Mouse (Mus musculus): Measurements from ENCODE around the gene Slc22a21. TPM values are rescaled to one million over a fixed set of nuclear protein-coding genes. Genes with fewer than 3 reads are reported as not detected.

Slc22a21 gene
- total and polyA plus RNA-seq, 3 experiments: not detected

GRCm38 (mm10) chr11:53904534-53904925, 75.6 kb downstream of the Slc22a21 start:
- H3K9ac ChIP-seq (ENCODE audit: insufficient read depth, low read depth): no peak overlapping the region
- H3K4me3 ChIP-seq (replicated peaks in 1 of 3; ENCODE audit: low read depth in 2 of 3, low read length in 2 of 3, poor library complexity in 1 of 3): no peak overlapping the region
- H3K27me3 ChIP-seq (replicated peaks): no peaks in the 10 kb centered on the region
- in situ Hi-C loops (cut with MboI; ENCODE audit: low pct_ligation_motif_present, low pct_unique_long_range_greater_than_20kb, low sequenced_read_pairs) (no loop called here), dilution Hi-C loops (cut with MboI; ENCODE audit: extremely low pct_ligation_motif_present, extremely low pct_unique_long_range_greater_than_20kb, low sequenced_read_pairs) (no loop called here)
- peaks cover 5% of the 10 kb centered on the region in 2 experiments; a peak in 1 of 4 replicates for H3K4me1 ChIP-seq (ENCODE audit: control insufficient read depth in 1 of 2, insufficient read depth in 2 of 2)
- H3K79me2 ChIP-seq (replicated peaks; ENCODE audit: control insufficient read depth, extremely low read depth, insufficient read depth, poor library complexity, severe bottlenecking): no peaks in the 10 kb centered on the region
- H3K36me3 ChIP-seq (replicated peaks in 1 of 2; ENCODE audit: control insufficient read depth in 1 of 2, insufficient read depth in 1 of 2, low read length in 1 of 2): no peaks in the 10 kb centered on the region
- no peak overlapping the region for H3K27ac ChIP-seq (ENCODE audit: insufficient read depth, low read depth)
- H3K4me2 ChIP-seq (ENCODE audit: insufficient read depth, low read depth, poor library complexity, severe bottlenecking): no peak overlapping the region
- no peak for DNase-seq (ENCODE audit: extremely low read depth)
- TF ChIP-seq CHD2 (IDR thresholded peaks at IDR 0.05; ENCODE audit: low read length) (no peak), MYC (IDR thresholded peaks at IDR 0.05; ENCODE audit: low read depth, low read length) (no peak), MAX (IDR thresholded peaks at IDR 0.05; ENCODE audit: low read length) (no peak)
- H3K9me3 ChIP-seq (replicated peaks; ENCODE audit: low read length): no peaks in the 10 kb centered on the region

GRCm38 (mm10) chr11:53903781-53904533, 76.2 kb downstream of the Slc22a21 start:
- no peaks in the 10 kb centered on the region for H3K79me2 ChIP-seq (replicated peaks; ENCODE audit: control insufficient read depth, extremely low read depth, insufficient read depth, poor library complexity, severe bottlenecking)
- dilution Hi-C loops (cut with MboI; ENCODE audit: extremely low pct_ligation_motif_present, extremely low pct_unique_long_range_greater_than_20kb, low sequenced_read_pairs): no loop called here
- in situ Hi-C loops (cut with MboI; ENCODE audit: low pct_ligation_motif_present, low pct_unique_long_range_greater_than_20kb, low sequenced_read_pairs): no loop called here
- H3K27ac ChIP-seq (ENCODE audit: insufficient read depth, low read depth): no peak overlapping the region
- no peaks in the 10 kb centered on the region for H3K36me3 ChIP-seq (replicated peaks in 1 of 2; ENCODE audit: control insufficient read depth in 1 of 2, insufficient read depth in 1 of 2, low read length in 1 of 2)
- no peak for DNase-seq (ENCODE audit: extremely low read depth)
- no peak overlapping the region for H3K9ac ChIP-seq (ENCODE audit: insufficient read depth, low read depth)
- no peak overlapping the region for H3K4me3 ChIP-seq (replicated peaks in 1 of 3; ENCODE audit: low read depth in 2 of 3, low read length in 2 of 3, poor library complexity in 1 of 3)
- no peak overlapping the region for H3K4me2 ChIP-seq (ENCODE audit: insufficient read depth, low read depth, poor library complexity, severe bottlenecking)
- H3K27me3 ChIP-seq (replicated peaks): no peaks in the 10 kb centered on the region
- TF ChIP-seq KAT2A (IDR thresholded peaks at IDR 0.05; ENCODE audit: insufficient replicate concordance, low read length): no peak
- no peak for TF ChIP-seq BHLHE40 (IDR thresholded peaks at IDR 0.05; ENCODE audit: low read depth, low read length)
- no peak for TF ChIP-seq MXI1 (IDR thresholded peaks at IDR 0.05; ENCODE audit: low read depth, low read length)
- TF ChIP-seq MEF2A (IDR thresholded peaks at IDR 0.05; ENCODE audit: borderline replicate concordance, low read depth, low read length): no peak
- no peak for TF ChIP-seq RAD21 (IDR thresholded peaks at IDR 0.05; ENCODE audit: low read depth, low read length)
- TF ChIP-seq TBP (conservative IDR thresholded peaks at IDR 0.05; ENCODE audit: low read depth, low read length): no peak
- no peak for TF ChIP-seq HCFC1 (IDR thresholded peaks at IDR 0.05; ENCODE audit: low read depth, low read length)
- H3K4me1 ChIP-seq (ENCODE audit: control insufficient read depth in 1 of 2, insufficient read depth in 2 of 2): peaks cover 5% of the 10 kb centered on the region in 2 experiments; a peak in 1 of 4 replicates
- H3K9me3 ChIP-seq (replicated peaks; ENCODE audit: low read length): no peaks in the 10 kb centered on the region

DNA sequence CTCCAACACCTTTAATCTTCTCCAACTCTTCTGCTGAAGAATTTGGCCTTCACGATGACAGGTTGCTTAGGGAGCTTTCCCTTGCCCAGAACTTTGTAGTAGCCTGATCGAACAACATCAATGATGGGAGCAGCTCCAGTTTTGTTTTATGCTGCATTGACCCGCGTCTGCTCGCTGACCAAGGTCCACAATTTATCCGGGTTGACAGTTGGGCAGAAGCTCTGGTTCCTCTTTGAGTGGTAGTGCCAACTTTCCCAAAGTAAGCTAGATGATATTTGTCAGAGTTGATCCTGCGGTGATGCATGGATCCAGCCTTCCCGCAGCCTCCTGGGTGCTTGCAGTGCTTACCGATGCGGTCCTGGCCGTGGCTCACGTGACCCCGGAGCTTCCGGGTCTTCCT, 77.4 kb downstream of the Slc22a21 start:
- in situ Hi-C loops (cut with MboI; ENCODE audit: low pct_ligation_motif_present, low pct_unique_long_range_greater_than_20kb, low sequenced_read_pairs) (no loop called here), dilution Hi-C loops (cut with MboI; ENCODE audit: extremely low pct_ligation_motif_present, extremely low pct_unique_long_range_greater_than_20kb, low sequenced_read_pairs) (no loop called here)
- H3K27me3 ChIP-seq (replicated peaks): no peaks in the 10 kb centered on the region
- H3K36me3 ChIP-seq (replicated peaks in 1 of 2; ENCODE audit: control insufficient read depth in 1 of 2, insufficient read depth in 1 of 2, low read length in 1 of 2): no peaks in the 10 kb centered on the region
- DNase-seq (ENCODE audit: extremely low read depth): no peak
- peaks cover 5% of the 10 kb centered on the region in 2 experiments; a peak in 1 of 4 replicates for H3K4me1 ChIP-seq (ENCODE audit: control insufficient read depth in 1 of 2, insufficient read depth in 2 of 2)
- no peak overlapping the region for H3K27ac ChIP-seq (ENCODE audit: insufficient read depth, low read depth)
- H3K4me3 ChIP-seq (replicated peaks in 1 of 3; ENCODE audit: low read depth in 2 of 3, low read length in 2 of 3, poor library complexity in 1 of 3): no peak overlapping the region
- H3K4me2 ChIP-seq (ENCODE audit: insufficient read depth, low read depth, poor library complexity, severe bottlenecking): no peak overlapping the region
- H3K79me2 ChIP-seq (replicated peaks; ENCODE audit: control insufficient read depth, extremely low read depth, insufficient read depth, poor library complexity, severe bottlenecking): no peaks in the 10 kb centered on the region
- TF ChIP-seq UBTF (IDR thresholded peaks at IDR 0.05; ENCODE audit: low read depth, low read length): no peak
- no peak for TF ChIP-seq ETS1 (conservative IDR thresholded peaks at IDR 0.05; ENCODE audit: low read depth, low read length)
- no peak for TF ChIP-seq MXI1 (IDR thresholded peaks at IDR 0.05; ENCODE audit: low read depth, low read length)
- TF ChIP-seq JUND (conservative IDR thresholded peaks at IDR 0.05; ENCODE audit: low read depth, low read length): no peak
- TF ChIP-seq KAT2A (IDR thresholded peaks at IDR 0.05; ENCODE audit: insufficient replicate concordance, low read length): no peak
- no peak for TF ChIP-seq EP300 (IDR thresholded peaks at IDR 0.05; ENCODE audit: low read length)
- TF ChIP-seq RCOR1 (conservative IDR thresholded peaks at IDR 0.05; ENCODE audit: low read depth, low read length): no peak
- TF ChIP-seq USF2 (conservative IDR thresholded peaks at IDR 0.05; ENCODE audit: low read depth, low read length): no peak
- no peak for TF ChIP-seq GABPA (IDR thresholded peaks at IDR 0.05; ENCODE audit: insufficient replicate concordance, low read depth, low read length)
- TF ChIP-seq SIN3A (IDR thresholded peaks at IDR 0.05; ENCODE audit: low read length): no peak
- no peak for TF ChIP-seq CHD2 (IDR thresholded peaks at IDR 0.05; ENCODE audit: low read length)
- TF ChIP-seq HCFC1 (IDR thresholded peaks at IDR 0.05; ENCODE audit: low read depth, low read length): no peak
- no peak for TF ChIP-seq SMC3 (IDR thresholded peaks at IDR 0.05; ENCODE audit: low read depth, low read length)
- no peak overlapping the region for H3K9ac ChIP-seq (ENCODE audit: insufficient read depth, low read depth)
- no peaks in the 10 kb centered on the region for H3K9me3 ChIP-seq (replicated peaks; ENCODE audit: low read length)
